Mouse (Mus musculus): ENCODE data around the gene Gm10392. TPM values are rescaled to one million over a fixed set of nuclear protein-coding genes. Genes with fewer than 3 reads are reported as not detected.
A peak's percentile ranks its signal among the peaks of the same experiment; 100 is the strongest.

Gm10392 gene
- polyA plus RNA-seq, 1 experiment = not detected

DNA sequence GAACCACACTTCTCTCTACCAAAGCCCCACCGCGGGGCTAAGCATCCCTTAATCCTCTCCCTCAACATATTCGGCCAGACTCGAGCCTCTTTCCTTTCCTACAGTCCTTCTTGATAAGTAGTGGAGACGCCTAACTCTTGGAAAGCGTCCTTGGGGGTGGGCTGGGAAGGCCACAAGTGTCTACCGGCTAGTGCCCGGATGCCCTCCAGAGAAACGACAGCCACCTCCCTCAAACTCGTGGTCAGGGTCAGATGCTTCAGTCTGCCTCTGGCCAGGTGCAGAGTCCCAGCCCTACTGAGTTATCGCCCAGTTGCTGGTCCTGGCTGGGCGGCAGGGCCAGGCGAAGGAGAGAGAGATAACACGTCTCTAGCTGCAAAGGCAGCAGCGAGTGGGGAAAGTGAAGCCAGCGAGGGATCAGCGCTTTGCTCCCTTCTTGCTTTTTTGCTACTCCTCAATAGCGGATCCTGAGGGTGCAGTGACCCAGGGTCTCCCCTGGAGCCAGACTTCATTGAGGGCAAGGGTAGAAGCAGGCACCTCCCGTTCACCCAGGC lies 4.6 kb downstream of the Gm10392 start:
- peak overlapping the region; percentile 43 for H3K4me3 ChIP-seq (ENCODE audit: control insufficient read depth, low read depth, low read length)
- no peak overlapping the region for H3K27ac ChIP-seq (ENCODE audit: control insufficient read depth, insufficient read depth, low read depth, low read length)
- H3K36me3 ChIP-seq (ENCODE audit: control insufficient read depth, insufficient read depth, low read length) = no peaks in the 10 kb centered on the region
- no peaks in the 10 kb centered on the region for H3K27me3 ChIP-seq (ENCODE audit: control insufficient read depth, insufficient read depth, low read length)
- no peak for TF ChIP-seq POLR2A (IDR thresholded peaks at IDR 0.05; ENCODE audit: control insufficient read depth, low read depth, low read length)
- TF ChIP-seq CTCF (IDR thresholded peaks at IDR 0.05; ENCODE audit: control insufficient read depth, insufficient read depth, insufficient replicate concordance, low read depth, low read length) = no peak
- peaks cover 33% of the 10 kb centered on the region for H3K4me1 ChIP-seq (ENCODE audit: control insufficient read depth, insufficient read depth, low read length)

DNA sequence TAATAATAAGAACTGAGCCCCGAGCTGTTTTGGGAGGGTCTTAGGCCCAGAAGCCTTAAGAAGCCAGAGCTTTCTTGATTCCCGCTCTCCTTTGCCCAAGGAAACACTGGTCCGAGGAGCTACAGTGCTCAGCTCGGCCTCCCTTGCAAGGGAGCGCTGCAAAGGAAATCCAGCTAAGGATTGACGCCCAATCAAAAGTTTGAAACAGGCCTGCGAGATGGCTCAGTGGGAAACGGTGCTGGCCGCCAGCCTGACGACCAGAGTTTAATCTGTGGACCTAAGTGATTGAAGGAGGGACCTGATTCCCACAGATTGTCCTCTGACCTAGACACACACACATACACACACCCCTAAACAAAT lies 5.2 kb downstream of the Gm10392 start:
- Histone ChIP-seq H3K4me3 (ENCODE audit: control insufficient read depth, low read depth, low read length) (peak overlapping the region; percentile 80), H3K27me3 (ENCODE audit: control insufficient read depth, insufficient read depth, low read length) (no peaks in the 10 kb centered on the region), H3K4me1 (ENCODE audit: control insufficient read depth, insufficient read depth, low read length) (peaks cover 36% of the 10 kb centered on the region), H3K27ac (ENCODE audit: control insufficient read depth, insufficient read depth, low read depth, low read length) (no peak overlapping the region), H3K36me3 (ENCODE audit: control insufficient read depth, insufficient read depth, low read length) (no peaks in the 10 kb centered on the region)
- TF ChIP-seq POLR2A (IDR thresholded peaks at IDR 0.05; ENCODE audit: control insufficient read depth, low read depth, low read length) (no peak), CTCF (IDR thresholded peaks at IDR 0.05; ENCODE audit: control insufficient read depth, insufficient read depth, insufficient replicate concordance, low read depth, low read length) (no peak)

DNA sequence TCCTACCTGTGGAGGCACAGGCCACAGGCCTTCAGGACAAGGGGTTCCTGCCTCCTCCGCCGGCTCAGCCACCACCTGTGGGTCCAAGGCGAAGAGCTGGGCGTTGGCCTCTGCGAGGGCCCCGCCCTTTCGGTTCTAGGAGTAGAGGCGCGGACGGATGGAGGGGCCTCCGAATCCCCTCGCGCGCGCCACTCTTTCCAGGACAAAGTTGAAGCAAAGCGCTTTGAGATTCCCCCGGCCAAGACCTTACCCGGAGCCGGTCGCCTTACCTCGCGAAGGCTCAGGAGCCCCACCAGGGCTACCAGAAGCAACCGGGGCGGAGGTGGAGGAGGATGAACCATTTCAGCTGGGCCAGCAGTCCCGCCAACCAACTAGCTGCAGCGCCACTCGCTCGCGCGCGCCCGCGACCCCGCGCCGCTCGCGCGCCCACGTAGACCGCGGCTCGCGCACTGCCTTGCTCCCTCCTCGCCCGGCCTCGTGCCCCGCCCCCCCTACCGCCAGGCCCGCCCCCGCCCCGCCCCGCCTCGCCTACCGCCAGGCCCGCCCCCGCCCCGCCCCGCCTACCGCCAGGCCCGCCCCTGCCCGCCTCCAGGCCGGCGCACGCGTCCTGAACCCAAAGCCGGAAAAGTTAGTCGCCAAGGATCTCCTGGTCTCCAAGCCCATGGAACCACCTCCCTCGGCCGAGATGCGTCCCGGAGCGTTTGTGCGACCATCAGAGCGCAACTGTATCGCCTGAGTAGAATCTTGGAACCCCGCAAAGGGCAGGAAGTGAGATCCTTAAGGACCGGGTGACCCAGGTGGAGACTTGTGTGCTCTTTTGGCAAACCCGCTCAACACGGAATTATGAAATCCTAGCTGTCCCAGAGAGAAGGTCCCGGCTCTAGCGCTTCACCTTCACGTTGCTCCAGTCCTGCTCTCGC lies 5.8 kb downstream of the Gm10392 start:
- peaks cover 37% of the 10 kb centered on the region for H3K4me1 ChIP-seq (ENCODE audit: control insufficient read depth, insufficient read depth, low read length)
- H3K27ac ChIP-seq (ENCODE audit: control insufficient read depth, insufficient read depth, low read depth, low read length) = peak overlapping the region; percentile 80
- no peaks in the 10 kb centered on the region for H3K36me3 ChIP-seq (ENCODE audit: control insufficient read depth, insufficient read depth, low read length)
- peak overlapping the region; percentile 80 for H3K4me3 ChIP-seq (ENCODE audit: control insufficient read depth, low read depth, low read length)
- no peaks in the 10 kb centered on the region for H3K27me3 ChIP-seq (ENCODE audit: control insufficient read depth, insufficient read depth, low read length)
- TF ChIP-seq POLR2A (IDR thresholded peaks at IDR 0.05; ENCODE audit: control insufficient read depth, low read depth, low read length) = peak; percentile 42
- TF ChIP-seq CTCF (IDR thresholded peaks at IDR 0.05; ENCODE audit: control insufficient read depth, insufficient read depth, insufficient replicate concordance, low read depth, low read length) = no peak

DNA sequence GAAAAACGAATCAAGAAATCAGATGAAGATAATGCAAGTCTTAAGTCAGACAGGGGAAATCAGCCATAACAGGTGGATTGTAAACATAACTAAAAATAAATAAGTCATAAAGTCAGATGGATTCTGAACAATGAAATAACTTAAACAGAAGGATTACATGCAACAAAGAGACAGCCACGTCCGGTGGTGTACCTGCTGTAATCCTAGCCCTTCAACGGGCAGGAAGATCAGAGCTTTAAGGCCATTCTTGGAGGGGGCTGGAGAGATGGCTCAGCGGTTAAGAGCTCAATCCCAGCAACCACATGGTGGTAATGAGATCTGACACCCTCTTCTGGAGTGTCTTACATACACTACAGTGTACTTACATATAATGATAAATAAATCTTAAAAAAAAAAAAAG lies 7.7 kb downstream of the Gm10392 start:
- peaks cover 42% of the 10 kb centered on the region for H3K4me1 ChIP-seq (ENCODE audit: control insufficient read depth, insufficient read depth, low read length)
- no peak overlapping the region for H3K27ac ChIP-seq (ENCODE audit: control insufficient read depth, insufficient read depth, low read depth, low read length)
- H3K27me3 ChIP-seq (ENCODE audit: control insufficient read depth, insufficient read depth, low read length) = no peaks in the 10 kb centered on the region
- H3K36me3 ChIP-seq (ENCODE audit: control insufficient read depth, insufficient read depth, low read length) = no peaks in the 10 kb centered on the region
- no peak overlapping the region for H3K4me3 ChIP-seq (ENCODE audit: control insufficient read depth, low read depth, low read length)
- no peak for TF ChIP-seq POLR2A (IDR thresholded peaks at IDR 0.05; ENCODE audit: control insufficient read depth, low read depth, low read length)
- no peak for TF ChIP-seq CTCF (IDR thresholded peaks at IDR 0.05; ENCODE audit: control insufficient read depth, insufficient read depth, insufficient replicate concordance, low read depth, low read length)

DNA sequence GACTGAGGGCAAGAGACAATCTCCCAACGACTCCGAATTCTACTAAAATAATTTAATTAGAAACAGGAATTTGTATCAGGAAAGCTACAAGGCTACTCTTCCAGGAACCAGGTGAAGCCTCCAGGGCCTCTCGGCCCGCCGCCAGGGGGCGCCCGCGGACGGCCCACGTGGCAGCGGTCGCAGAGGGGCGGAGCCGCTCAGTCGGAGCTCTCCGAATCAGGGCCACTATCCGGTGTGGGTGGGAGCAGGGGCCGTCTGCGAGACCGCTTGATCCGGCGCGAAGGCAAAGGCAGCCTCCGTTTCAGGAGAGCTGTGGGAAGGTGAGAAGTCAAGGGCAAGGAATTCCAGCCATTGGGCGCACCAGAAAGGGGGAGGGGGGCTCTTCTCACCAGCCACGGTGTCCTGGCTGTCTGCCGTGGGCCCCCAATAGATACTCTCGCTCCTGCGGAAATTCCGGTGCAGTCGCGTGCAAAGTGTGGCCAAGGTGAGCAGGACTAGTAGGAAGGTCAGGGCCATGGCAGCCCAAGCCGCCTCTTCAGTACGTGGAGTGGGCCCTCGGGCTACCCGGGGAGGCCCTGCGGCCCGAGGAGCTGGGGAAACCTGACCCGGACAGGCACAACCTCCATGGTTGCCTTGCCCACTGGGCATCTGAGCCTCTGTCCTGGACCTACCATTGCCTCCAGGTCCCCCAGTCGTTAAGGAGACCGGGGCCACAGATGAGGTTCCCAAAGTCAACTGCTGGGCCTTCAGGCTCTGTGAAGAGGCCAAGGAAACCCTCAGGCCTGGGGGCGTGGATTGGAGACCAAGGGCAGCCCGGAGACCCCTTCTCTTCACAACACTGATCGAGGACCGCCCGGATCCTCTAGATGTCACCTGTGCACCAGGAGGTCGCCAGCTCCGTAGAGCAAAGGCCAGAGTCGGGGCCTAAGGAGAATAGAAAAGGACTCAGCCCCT lies 10.7 kb downstream of the Gm10392 start:
- Histone ChIP-seq H3K4me1 (ENCODE audit: control insufficient read depth, insufficient read depth, low read length) (peaks cover 19% of the 10 kb centered on the region), H3K27me3 (ENCODE audit: control insufficient read depth, insufficient read depth, low read length) (no peaks in the 10 kb centered on the region), H3K27ac (ENCODE audit: control insufficient read depth, insufficient read depth, low read depth, low read length) (no peak overlapping the region), H3K4me3 (ENCODE audit: control insufficient read depth, low read depth, low read length) (peak overlapping the region; percentile 84), H3K36me3 (ENCODE audit: control insufficient read depth, insufficient read depth, low read length) (peaks cover 2% of the 10 kb centered on the region)
- TF ChIP-seq POLR2A (IDR thresholded peaks at IDR 0.05; ENCODE audit: control insufficient read depth, low read depth, low read length) (peak; percentile 20), CTCF (IDR thresholded peaks at IDR 0.05; ENCODE audit: control insufficient read depth, insufficient read depth, insufficient replicate concordance, low read depth, low read length) (peak; percentile 76)

DNA sequence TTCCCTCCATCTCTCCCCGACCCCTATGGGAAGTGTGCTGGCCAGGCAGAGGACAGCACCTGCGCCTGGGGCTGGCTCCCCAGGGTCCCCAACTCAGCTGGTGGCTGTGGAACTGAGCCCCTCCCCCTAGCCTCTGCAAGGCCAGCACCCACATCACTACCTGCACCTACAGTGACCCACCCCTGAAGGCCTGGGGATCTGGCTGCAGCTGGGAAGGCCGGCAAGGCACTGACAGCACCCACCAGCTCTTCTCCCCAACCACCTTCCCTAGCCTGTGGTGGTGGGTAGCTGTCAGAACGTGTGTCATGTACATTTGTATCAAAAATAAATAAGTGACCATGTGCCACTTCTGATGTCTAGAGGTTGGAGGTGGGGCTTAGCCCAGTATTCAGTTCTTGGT lies 11.6 kb downstream of the Gm10392 start:
- Histone ChIP-seq H3K4me3 (ENCODE audit: control insufficient read depth, low read depth, low read length) (no peak overlapping the region), H3K36me3 (ENCODE audit: control insufficient read depth, insufficient read depth, low read length) (peaks cover 2% of the 10 kb centered on the region), H3K4me1 (ENCODE audit: control insufficient read depth, insufficient read depth, low read length) (peaks cover 18% of the 10 kb centered on the region), H3K27me3 (ENCODE audit: control insufficient read depth, insufficient read depth, low read length) (no peaks in the 10 kb centered on the region), H3K27ac (ENCODE audit: control insufficient read depth, insufficient read depth, low read depth, low read length) (no peak overlapping the region)
- no peak for TF ChIP-seq POLR2A (IDR thresholded peaks at IDR 0.05; ENCODE audit: control insufficient read depth, low read depth, low read length)
- no peak for TF ChIP-seq CTCF (IDR thresholded peaks at IDR 0.05; ENCODE audit: control insufficient read depth, insufficient read depth, insufficient replicate concordance, low read depth, low read length)
